Mouse (Mus musculus) forebrain, embryonic 15.5 days (tissue): ENCODE measurements around the gene Trappc1. TPM values are rescaled to one million over a fixed set of nuclear protein-coding genes. Genes with fewer than 3 reads are reported as not detected.

Source experiments
- ATAC-seq: fragments of 200-750 bp; cut with Nextera tagmentation; replicated peaks from 2 replicates; pipeline ENCODE4 v1.8.0; 2017; ENCODE audit warnings: mild to moderate bottlenecking, moderate TSS enrichment, moderate library complexity
- H3K27ac ChIP-seq: fragments of 300-500 bp; sonication (generic); replicated peaks from 2 replicates; pipeline ENCODE4 v1.5.1; 2015; ENCODE audit warnings: mild to moderate bottlenecking, inconsistent platforms
- H3K27me3 ChIP-seq: fragments of 300-500 bp; sonication (generic); 2 replicates; pipeline ENCODE4 v1.6.1; 2015; ENCODE audit warnings: inconsistent platforms
- H3K36me3 ChIP-seq: fragments of 300-500 bp; sonication (generic); 2 replicates; pipeline ENCODE4 v1.6.1; 2015; ENCODE audit warnings: mild to moderate bottlenecking, inconsistent platforms
- H3K4me1 ChIP-seq: fragments of 300-500 bp; sonication (generic); 2 replicates; pipeline ENCODE4 v1.6.1; 2015; ENCODE audit warnings: inconsistent platforms
- H3K4me2 ChIP-seq: fragments of 300-500 bp; sonication (generic); replicated peaks from 2 replicates; pipeline ENCODE4 v1.6.1; 2015; ENCODE audit warnings: mild to moderate bottlenecking, inconsistent platforms
- H3K4me3 ChIP-seq: fragments of 300-500 bp; sonication (generic); 2 replicates; pipeline ENCODE4 v1.5.1; 2015; ENCODE audit warnings: mild to moderate bottlenecking, inconsistent platforms
- H3K9ac ChIP-seq: fragments of 300-500 bp; sonication (generic); replicated peaks from 2 replicates; pipeline ENCODE4 v1.6.1; 2015; ENCODE audit warnings: mild to moderate bottlenecking, inconsistent platforms
- H3K9me3 ChIP-seq: fragments of 300-500 bp; sonication (generic); 2 replicates; pipeline ENCODE4 v1.6.1; 2016; ENCODE audit warnings: inconsistent platforms
- WGBS: fragments of 180-500 bp; shearing (Covaris S2); methylation state at CpG from one replicate; pipeline ENCODE4 v1.1.7; 2015; ENCODE audit warnings: mixed read lengths; 5-methylcytosine and 5-hydroxymethylcytosine counted together
- polyA plus RNA-seq: library from polyadenylated mRNA; unstranded; fragments of >200 nt; fragmentation: Nextera tagmentation; extraction: Ambion mirVana; gene quantifications from 2 replicates; pipeline ENCODE4 v1.2.1, GENCODE M21; 2015

Gene Trappc1
- polyA plus RNA-seq, 1 experiment from 2014 or later = 170 TPM

- H3K9me3 ChIP-seq = no peaks in the 10 kb centered on the region
- H3K4me1 ChIP-seq = peaks cover 20% of the 10 kb centered on the region
- peak overlapping the region; percentile 74 for H3K27ac ChIP-seq
- peak overlapping the region; percentile 67 for H3K9ac ChIP-seq
- WGBS = 2% methylated on average over 24 of the region's 24 CpGs
- peak overlapping the region; percentile 62 for H3K4me2 ChIP-seq
- peaks cover 5% of the 10 kb centered on the region; the same call in 1 of the 2 replicates for H3K27me3 ChIP-seq
- no peaks in the 10 kb centered on the region for H3K36me3 ChIP-seq
- H3K4me3 ChIP-seq = peak overlapping the region; percentile 47
- ATAC-seq = peak; percentile 80
Observed at GRCm38 (mm10) chr11:69331929-69332405, 8.2 kb downstream of the Trappc1 start.

GRCm38 (mm10) chr11:69332713-69333253 lies 9.0 kb downstream of the Trappc1 start:
- Histone ChIP-seq H3K4me1 (peaks cover 16% of the 10 kb centered on the region), H3K27ac (peak overlapping the region; percentile 74), H3K27me3 (no peaks in the 10 kb centered on the region), H3K4me2 (peak overlapping the region; percentile 62), H3K4me3 (peak overlapping the region; percentile 47), H3K9me3 (no peaks in the 10 kb centered on the region), H3K36me3 (no peaks in the 10 kb centered on the region), H3K9ac (peak overlapping the region; percentile 67; the same call in 1 of the 2 replicates)
- WGBS = 49% methylated on average over 8 of the region's 8 CpGs
- ATAC-seq = no peak

- 67% methylated on average over 3 of the region's 3 CpGs for WGBS
- no peak overlapping the region for H3K9ac ChIP-seq
- H3K9me3 ChIP-seq = no peaks in the 10 kb centered on the region
- H3K27ac ChIP-seq = no peak overlapping the region
- H3K4me2 ChIP-seq = no peak overlapping the region
- H3K4me3 ChIP-seq = no peak overlapping the region
- no peaks in the 10 kb centered on the region for H3K27me3 ChIP-seq
- ATAC-seq = no peak
- H3K36me3 ChIP-seq = no peaks in the 10 kb centered on the region
- peaks cover 16% of the 10 kb centered on the region for H3K4me1 ChIP-seq
Observed at GRCm38 (mm10) chr11:69333922-69334321, 10.1 kb downstream of the Trappc1 start.

GRCm38 (mm10) chr11:69334796-69335195 lies 11.0 kb downstream of the Trappc1 start:
- Histone ChIP-seq H3K9me3 (no peaks in the 10 kb centered on the region), H3K4me1 (peaks cover 20% of the 10 kb centered on the region), H3K4me2 (no peak overlapping the region), H3K4me3 (no peak overlapping the region), H3K27ac (no peak overlapping the region), H3K27me3 (no peaks in the 10 kb centered on the region), H3K36me3 (no peaks in the 10 kb centered on the region), H3K9ac (no peak overlapping the region)
- no peak for ATAC-seq
- WGBS = 63% methylated on average over 4 of the region's 4 CpGs

GRCm38 (mm10) chr11:69340161-69341131 lies 16.7 kb downstream of the Trappc1 start, which contains the start of gene Rnf227:
Gene Rnf227, plus strand, starts transcription at chr11:69340461.
- peak; percentile 92 for ATAC-seq

GRCm38 (mm10) chr11:69346441-69346840 lies 22.7 kb downstream of the Trappc1 start:
- H3K27me3 ChIP-seq = no peaks in the 10 kb centered on the region
- H3K4me1 ChIP-seq = peaks cover 6% of the 10 kb centered on the region
- no peak overlapping the region for H3K9ac ChIP-seq
- ATAC-seq = no peak
- no peak overlapping the region for H3K4me2 ChIP-seq
- WGBS = 91% methylated on average over 26 of the region's 26 CpGs
- H3K36me3 ChIP-seq = peaks cover 84% of the 10 kb centered on the region
- H3K9me3 ChIP-seq = no peaks in the 10 kb centered on the region
- no peak overlapping the region for H3K4me3 ChIP-seq
- H3K27ac ChIP-seq = no peak overlapping the region

More at GRCm38 (mm10) chr11:69340161-69341131, 16.7 kb downstream of the Trappc1 start, which contains the start of gene Rnf227:
- Histone ChIP-seq H3K4me3 (peak within 1 kb of the TSS; percentile 87), H3K27ac (peak within 1 kb of the TSS; percentile 95), H3K4me1 (peaks cover 23% of the 10 kb centered on the region), H3K4me2 (peak within 1 kb of the TSS; percentile 98), H3K36me3 (peaks cover 28% of the 10 kb centered on the region), H3K9me3 (no peaks in the 10 kb centered on the region), H3K9ac (peak within 1 kb of the TSS; percentile 83), H3K27me3 (no peaks in the 10 kb centered on the region)
- 2% methylated on average over 93 of the region's 99 CpGs for WGBS

- WGBS = 96% methylated on average over 5 of the region's 5 CpGs
- Histone ChIP-seq H3K36me3 (peaks cover 99% of the 10 kb centered on the region), H3K27me3 (no peaks in the 10 kb centered on the region), H3K27ac (no peak overlapping the region), H3K9me3 (no peaks in the 10 kb centered on the region), H3K4me3 (no peak overlapping the region), H3K4me1 (no peaks in the 10 kb centered on the region), H3K4me2 (no peak overlapping the region), H3K9ac (no peak overlapping the region)
- ATAC-seq = no peak
Observed at GRCm38 (mm10) chr11:69356544-69356943, 32.8 kb downstream of the Trappc1 start.

- Histone ChIP-seq H3K9me3 (no peaks in the 10 kb centered on the region), H3K4me3 (no peak overlapping the region), H3K4me1 (peaks cover 4% of the 10 kb centered on the region; the same call in 1 of the 2 replicates), H3K27me3 (no peaks in the 10 kb centered on the region), H3K27ac (no peak overlapping the region), H3K36me3 (peaks cover 99% of the 10 kb centered on the region), H3K9ac (no peak overlapping the region), H3K4me2 (no peak overlapping the region)
- 96% methylated on average over 12 of the region's 12 CpGs for WGBS
- ATAC-seq = no peak
Observed at GRCm38 (mm10) chr11:69357690-69358089, 33.9 kb downstream of the Trappc1 start.

GRCm38 (mm10) chr11:69362021-69362420 lies 38.2 kb downstream of the Trappc1 start:
- 45% methylated on average over 7 of the region's 7 CpGs for WGBS
- Histone ChIP-seq H3K9me3 (no peaks in the 10 kb centered on the region), H3K4me1 (peaks cover 32% of the 10 kb centered on the region), H3K9ac (no peak overlapping the region), H3K27ac (peak overlapping the region; percentile 53), H3K27me3 (no peaks in the 10 kb centered on the region), H3K4me2 (no peak overlapping the region), H3K36me3 (peaks cover 69% of the 10 kb centered on the region), H3K4me3 (no peak overlapping the region)
- ATAC-seq = no peak

GRCm38 (mm10) chr11:69362479-69362878 lies 38.7 kb downstream of the Trappc1 start:
- Histone ChIP-seq H3K36me3 (peaks cover 64% of the 10 kb centered on the region), H3K27me3 (no peaks in the 10 kb centered on the region), H3K9me3 (no peaks in the 10 kb centered on the region), H3K4me1 (peaks cover 35% of the 10 kb centered on the region), H3K9ac (no peak overlapping the region), H3K4me2 (no peak overlapping the region), H3K27ac (no peak overlapping the region), H3K4me3 (no peak overlapping the region)
- ATAC-seq = no peak
- WGBS = 84% methylated on average over 2 of the region's 2 CpGs

- no peaks in the 10 kb centered on the region for H3K9me3 ChIP-seq
- H3K36me3 ChIP-seq = peaks cover 45% of the 10 kb centered on the region
- no peak for ATAC-seq
- peak overlapping the region; percentile 28; the same call in 1 of the 2 replicates for H3K9ac ChIP-seq
- no peaks in the 10 kb centered on the region for H3K27me3 ChIP-seq
- H3K4me1 ChIP-seq = peaks cover 41% of the 10 kb centered on the region
- H3K4me3 ChIP-seq = no peak overlapping the region
- peak overlapping the region; percentile 95 for H3K4me2 ChIP-seq
- 49% methylated on average over 8 of the region's 8 CpGs for WGBS
- H3K27ac ChIP-seq = peak overlapping the region; percentile 100
Observed at GRCm38 (mm10) chr11:69364376-69364775, 40.6 kb downstream of the Trappc1 start.

- WGBS = under 1% methylated on average over 6 of the region's 6 CpGs
- peak overlapping the region; percentile 94 for H3K4me3 ChIP-seq
- H3K36me3 ChIP-seq = peaks cover 40% of the 10 kb centered on the region
- H3K9ac ChIP-seq = peak overlapping the region; percentile 100
- H3K4me1 ChIP-seq = peaks cover 45% of the 10 kb centered on the region
- H3K27ac ChIP-seq = peak overlapping the region; percentile 100
- no peaks in the 10 kb centered on the region for H3K9me3 ChIP-seq
- H3K4me2 ChIP-seq = peak overlapping the region; percentile 95
- H3K27me3 ChIP-seq = no peaks in the 10 kb centered on the region
- ATAC-seq = peak; percentile 60
Observed at GRCm38 (mm10) chr11:69364910-69365309, 41.1 kb downstream of the Trappc1 start.
